Comparison of ENCODE assay signal across 9 mouse cellular contexts in the genomic region with DNA sequence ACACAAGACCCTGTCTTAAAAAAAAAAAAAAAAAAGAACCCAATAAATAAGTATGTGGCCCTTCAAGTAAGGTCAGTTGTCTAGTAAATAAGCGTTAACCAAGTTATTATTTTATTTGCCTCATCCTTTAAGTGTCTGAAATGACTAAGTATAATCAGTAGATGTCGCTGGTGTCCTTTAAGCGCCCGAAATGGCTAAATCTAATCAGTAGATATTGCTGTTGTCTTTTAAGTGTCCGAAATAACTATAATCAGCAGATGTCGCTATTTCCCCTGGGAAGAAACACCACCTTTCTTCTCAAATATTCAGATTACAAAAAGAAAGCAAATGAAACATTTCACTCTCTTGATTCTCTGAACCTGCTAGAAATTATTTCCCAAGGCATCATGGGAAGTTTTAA. TPM values are rescaled to one million over a fixed set of nuclear protein-coding genes. Genes with fewer than 3 reads are reported as not detected.
DNase-seq lines count a peak whose midpoint lies in the region; ATAC-seq lines count a peak whose summit lies in the region.
"Had no signal": no experiment of that assay in that cellular context is flagged by ENCODE, and none has a peak within 500 bp of the region (broad histone marks: within the 10 kb centered on the region; RNA-seq: fewer than 3 reads in every experiment).

No protein-coding gene starts in this region.

- H3K36me3 ChIP-seq in midbrain, embryonic 14.5 days (ENCODE audit: control insufficient read depth, insufficient read depth, low read length) = no peaks in the 10 kb centered on the region
- no peaks in the 10 kb centered on the region for H3K36me3 ChIP-seq in midbrain, embryonic 10.5 days
- H3K36me3 ChIP-seq: limb, embryonic 12.5 days had no signal

- no peaks in the 10 kb centered on the region for H3K9me3 ChIP-seq in midbrain, embryonic 14.5 days (ENCODE audit: control insufficient read depth, low read length)
- no peaks in the 10 kb centered on the region for H3K9me3 ChIP-seq in midbrain, embryonic 10.5 days (replicated peaks)
- H3K9me3 ChIP-seq: limb, embryonic 12.5 days had no signal

- no peaks in the 10 kb centered on the region for H3K4me1 ChIP-seq in midbrain, embryonic 14.5 days (ENCODE audit: control insufficient read depth, insufficient read depth, low read length)
- H3K4me1 ChIP-seq in midbrain, embryonic 10.5 days = peaks cover 10% of the 10 kb centered on the region; the same call in 1 of the 2 replicates
- H3K4me1 ChIP-seq: limb, embryonic 12.5 days had no signal

- ATAC-seq in midbrain, embryonic 14.5 days (ENCODE audit: low FRiP score, low TSS enrichment) = no peak; the same call in 1 of the 2 replicates
- ATAC-seq in megakaryocyte-erythroid progenitor cell, adult 5-6 weeks (replicated peaks; ENCODE audit: low FRiP score, low TSS enrichment, poor library complexity, severe bottlenecking) = peak; percentile 49; the same call in 1 of the 2 replicates

- no peak overlapping the region for H3K9ac ChIP-seq in midbrain, embryonic 14.5 days (replicated peaks; ENCODE audit: low read length)
- H3K9ac ChIP-seq: limb, embryonic 12.5 days had no signal

- DNase-seq in frontal cortex, adult 2 months (ENCODE audit: extremely low spot score in 1 of 2, low spot score in 1 of 2) = peak; percentile 37 to 91
- DNase-seq in frontal cortex, postnatal 14 days (ENCODE audit: low spot score in 2 of 2) = no peak
- peak; percentile 91 for DNase-seq in midbrain, embryonic 14.5 days
- DNase-seq in midbrain, embryonic 10.5 days (ENCODE audit: low spot score) = no peak
- DNase-seq in adrenal gland, postnatal 14 days = peak; percentile 64
- peak; percentile 63 for DNase-seq in forelimb bud, embryonic 11.5 days (ENCODE audit: low read depth, low spot score)
- no peak for DNase-seq in urinary bladder, adult 2 months (ENCODE audit: low spot score)

- 26% methylated on average over 6 of the region's 6 CpGs for WGBS in midbrain, embryonic 14.5 days
- 33% methylated on average over 6 of the region's 6 CpGs for WGBS in midbrain, embryonic 10.5 days

- H3K27ac ChIP-seq in midbrain, embryonic 14.5 days (replicated peaks; ENCODE audit: low read depth, low read length) = no peak overlapping the region
- H3K27ac ChIP-seq in midbrain, embryonic 10.5 days (replicated peaks) = no peak overlapping the region
- H3K27ac ChIP-seq: limb, embryonic 12.5 days had no signal

- H3K27me3 ChIP-seq in midbrain, embryonic 14.5 days (ENCODE audit: control insufficient read depth, insufficient read depth, low read length) = no peaks in the 10 kb centered on the region
- H3K27me3 ChIP-seq in midbrain, embryonic 10.5 days (ENCODE audit: low read depth, poor library complexity, severe bottlenecking) = no peaks in the 10 kb centered on the region
- H3K27me3 ChIP-seq: limb, embryonic 12.5 days had no signal

- no peak overlapping the region for H3K4me2 ChIP-seq in midbrain, embryonic 14.5 days (ENCODE audit: low read length)
- H3K4me2 ChIP-seq: limb, embryonic 12.5 days had no signal

- H3K4me3 ChIP-seq in midbrain, embryonic 14.5 days (replicated peaks; ENCODE audit: low read depth, low read length) = no peak overlapping the region
- no peak overlapping the region for H3K4me3 ChIP-seq in midbrain, embryonic 10.5 days
- H3K4me3 ChIP-seq: limb, embryonic 12.5 days had no signal

RNA-seq across cellular contexts. Expression of gene Aldh8a1, which starts 5.8 kb away (rescaled TPM):
- 0.17 and 0.22 TPM in 2 replicates for polyA plus RNA-seq in frontal cortex, adult 2 months (2012; rRNA removed)
- 0.08 TPM in 1 of 2 replicates, not detected in the other for polyA plus RNA-seq in midbrain, embryonic 14.5 days (2014; fragmentation: Nextera tagmentation; extraction: Ambion mirVana)
- 0.12 and 0.14 TPM in 2 replicates for polyA plus RNA-seq in midbrain, embryonic 10.5 days (2016; fragmentation: Nextera tagmentation; extraction: Ambion mirVana)
- total RNA-seq in adrenal gland, postnatal 14 days (2021) = 1.3 and 18.0 TPM in 2 replicates
- total RNA-seq in megakaryocyte-erythroid progenitor cell, adult 5-6 weeks (2014; fragmentation: Nextera tagmentation) = not detected in 2 replicates
- total RNA-seq in megakaryocyte-erythroid progenitor cell, adult 5-6 weeks (2017) = not detected in 2 replicates
- 0.03 and 0.04 TPM in 2 replicates for polyA plus RNA-seq in urinary bladder, adult 2 months (2012; rRNA removed)
- polyA plus RNA-seq: limb, embryonic 12.5 days had no signal

Comparison
In these comparisons a context has a peak if more than half of its experiments do, and no peak if none do; other contexts are left out.
1. DNase-seq: peak in frontal cortex, adult 2 months (2 of 2), midbrain, embryonic 14.5 days (single experiment), adrenal gland, postnatal 14 days (single experiment) and forelimb bud, embryonic 11.5 days (single experiment); none in frontal cortex, postnatal 14 days (0 of 2), midbrain, embryonic 10.5 days (single experiment) and urinary bladder, adult 2 months (single experiment).